Mouse (Mus musculus): Measurements from ENCODE around the gene Slc44a5.

DNA sequence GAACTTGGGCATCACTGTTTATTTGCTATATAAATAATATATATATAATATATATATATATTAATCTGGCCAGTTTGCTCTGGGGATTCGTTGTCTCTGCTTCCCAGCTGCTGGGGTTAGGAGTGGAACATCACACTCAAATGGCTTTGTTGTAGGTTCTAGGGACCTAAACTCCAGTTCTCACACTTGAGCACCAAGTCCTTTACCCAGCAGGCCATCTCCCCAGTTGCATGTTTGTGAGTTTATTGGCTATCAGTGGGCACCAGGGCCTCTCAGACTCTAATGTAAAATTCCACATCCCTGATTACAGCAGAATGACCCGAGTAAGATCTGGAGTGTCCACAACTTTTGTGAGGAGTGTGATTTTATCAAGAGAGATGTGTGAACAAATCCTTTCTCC, 161.5 kb downstream of the Slc44a5 start:
- TF ChIP-seq CTCF (IDR thresholded peaks at IDR 0.05; ENCODE audit: low read depth, low read length): no peak
- TF ChIP-seq EP300 (IDR thresholded peaks at IDR 0.05; ENCODE audit: insufficient read depth, low read depth, low read length): no peak

Data from ES-Bruce4 (cell line).